Mouse (Mus musculus) regulatory T cell (primary cell): ENCODE measurements around the gene Tas1r3.

Source experiments
- in situ Hi-C: fragments of 300-600 bp; cut with MboI, MseI; formaldehyde crosslinking; loops from one replicate; pipeline ENCODE4 v1.15.1; 2025; ENCODE audit warnings: high pct_unique_total_duplicates

Gene Tas1r3

DNA sequence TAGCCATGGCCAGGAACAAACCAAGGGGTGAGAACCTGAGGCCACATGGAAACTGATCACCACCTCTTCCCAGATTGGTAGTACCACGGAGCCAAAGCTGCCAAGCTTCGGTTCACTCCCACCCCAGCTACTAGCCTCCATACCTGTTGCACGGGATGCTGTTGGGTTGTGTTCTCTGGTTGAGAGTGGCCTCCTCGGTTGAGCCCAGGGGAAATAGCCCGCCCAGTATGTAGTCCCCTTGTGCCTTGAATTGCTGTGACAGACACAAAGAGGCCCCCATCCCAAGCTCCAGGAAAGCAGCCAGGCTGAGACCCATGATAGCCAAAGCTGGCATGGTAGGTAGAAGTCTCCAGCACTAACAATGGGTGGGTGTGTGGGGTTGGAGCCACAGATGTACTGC, at the start of gene Tas1r3:
TSS of gene Tas1r3 (minus strand) at position 362 of the 400 bp plus-strand sequence.
- in situ Hi-C loops, result no loop called here

DNA sequence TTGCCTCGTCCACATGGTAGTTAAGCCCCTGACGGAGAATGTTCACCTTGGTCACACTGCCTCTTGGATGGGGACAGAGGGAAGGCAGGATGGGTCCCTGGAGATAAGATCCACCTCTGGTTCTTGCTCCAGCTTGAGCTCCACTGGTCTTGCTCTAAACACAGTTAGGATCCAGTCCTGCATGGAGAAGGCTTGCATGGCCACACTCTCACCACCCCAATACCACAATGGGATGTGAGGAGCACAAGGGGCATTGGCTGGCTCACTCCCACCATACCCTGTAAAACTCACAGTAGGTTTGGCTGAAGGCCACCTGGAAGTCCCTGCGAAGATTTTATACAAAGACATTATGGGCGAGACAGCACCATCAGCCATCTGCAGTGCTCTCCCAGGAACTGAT, 45.6 kb upstream of the Tas1r3 start:
- in situ Hi-C loops, result no loop called here

DNA sequence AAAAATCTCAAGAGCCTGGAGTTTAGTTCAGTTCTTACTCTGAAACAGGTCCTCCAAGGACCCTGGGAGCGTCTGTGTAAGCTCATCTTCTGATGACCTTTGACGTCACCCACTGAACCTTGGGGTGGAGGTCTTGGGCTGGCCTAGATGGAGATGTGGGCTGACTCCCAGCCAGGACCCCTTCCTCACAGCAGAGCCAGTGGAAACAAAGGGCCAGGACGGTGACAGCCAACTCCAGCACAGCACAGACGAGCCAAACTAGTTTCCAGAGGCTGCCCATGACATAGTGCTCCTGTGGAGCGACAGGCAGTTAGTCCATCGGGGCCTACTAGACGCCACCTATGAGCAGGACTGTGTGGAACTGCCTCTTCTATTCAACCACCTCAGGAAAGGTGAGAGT, 45.1 kb upstream of the Tas1r3 start:
- in situ Hi-C loops, result no loop called here

DNA sequence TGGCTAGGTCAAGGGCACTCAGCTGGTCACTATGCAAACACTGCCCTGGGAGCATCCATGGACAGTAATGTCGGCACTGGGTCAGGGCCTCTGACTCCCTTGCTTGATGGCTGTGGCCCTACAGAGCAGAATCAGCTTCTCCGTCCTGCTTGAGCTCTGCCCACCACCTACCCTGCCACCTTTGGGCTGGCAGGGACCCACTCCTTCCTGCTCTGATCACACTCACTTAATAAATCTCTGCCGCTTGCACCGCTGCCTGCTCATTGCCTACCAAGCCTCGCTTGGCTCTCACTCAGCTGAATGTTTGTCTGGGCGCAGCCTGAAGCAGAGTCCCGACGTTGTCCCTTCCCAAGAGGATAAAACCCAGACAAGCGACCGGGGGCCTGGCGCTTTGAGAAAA, 43.8 kb upstream of the Tas1r3 start:
- in situ Hi-C loops, result no loop called here

DNA sequence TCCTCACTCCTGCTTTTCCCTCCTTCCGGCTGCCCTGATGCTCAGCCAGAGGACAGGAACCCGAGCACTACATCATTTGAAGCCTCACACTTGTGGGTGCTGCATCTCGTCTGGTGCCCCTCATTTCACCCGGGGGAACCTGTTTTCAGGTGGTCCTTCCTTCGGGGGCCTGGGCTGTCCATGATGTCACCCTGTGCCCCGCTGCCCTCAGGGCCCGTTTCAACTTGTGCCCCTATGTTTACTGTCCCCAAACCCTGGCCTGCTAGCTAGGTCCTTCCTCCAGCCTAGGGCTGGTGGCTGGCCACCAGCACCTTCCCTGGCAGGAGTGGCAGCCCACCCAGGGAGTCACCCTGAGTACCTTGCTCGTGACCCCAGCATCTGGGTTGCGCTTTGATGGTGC, 43.0 kb upstream of the Tas1r3 start:
- in situ Hi-C loops, result no loop called here

DNA sequence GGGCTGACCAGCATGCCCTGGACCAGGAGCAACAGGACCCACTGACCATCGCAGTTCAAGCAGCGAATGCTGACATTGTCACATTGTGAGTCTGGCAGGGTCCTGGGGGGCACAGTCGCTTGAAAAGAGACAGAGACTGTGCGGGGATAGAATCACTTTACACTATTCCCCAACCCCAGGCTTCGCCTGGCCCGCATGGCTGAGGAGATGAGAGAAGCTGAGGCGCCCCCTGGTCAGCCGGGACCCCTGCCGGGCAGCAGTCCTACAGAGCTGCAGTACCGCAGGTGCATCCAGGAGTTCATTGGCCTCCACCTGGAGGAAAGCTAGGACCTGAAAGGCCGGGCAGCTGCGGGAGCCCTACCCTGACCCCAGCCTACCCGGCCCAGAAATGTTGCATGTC, 42.5 kb upstream of the Tas1r3 start:
- in situ Hi-C loops, result no loop called here

DNA sequence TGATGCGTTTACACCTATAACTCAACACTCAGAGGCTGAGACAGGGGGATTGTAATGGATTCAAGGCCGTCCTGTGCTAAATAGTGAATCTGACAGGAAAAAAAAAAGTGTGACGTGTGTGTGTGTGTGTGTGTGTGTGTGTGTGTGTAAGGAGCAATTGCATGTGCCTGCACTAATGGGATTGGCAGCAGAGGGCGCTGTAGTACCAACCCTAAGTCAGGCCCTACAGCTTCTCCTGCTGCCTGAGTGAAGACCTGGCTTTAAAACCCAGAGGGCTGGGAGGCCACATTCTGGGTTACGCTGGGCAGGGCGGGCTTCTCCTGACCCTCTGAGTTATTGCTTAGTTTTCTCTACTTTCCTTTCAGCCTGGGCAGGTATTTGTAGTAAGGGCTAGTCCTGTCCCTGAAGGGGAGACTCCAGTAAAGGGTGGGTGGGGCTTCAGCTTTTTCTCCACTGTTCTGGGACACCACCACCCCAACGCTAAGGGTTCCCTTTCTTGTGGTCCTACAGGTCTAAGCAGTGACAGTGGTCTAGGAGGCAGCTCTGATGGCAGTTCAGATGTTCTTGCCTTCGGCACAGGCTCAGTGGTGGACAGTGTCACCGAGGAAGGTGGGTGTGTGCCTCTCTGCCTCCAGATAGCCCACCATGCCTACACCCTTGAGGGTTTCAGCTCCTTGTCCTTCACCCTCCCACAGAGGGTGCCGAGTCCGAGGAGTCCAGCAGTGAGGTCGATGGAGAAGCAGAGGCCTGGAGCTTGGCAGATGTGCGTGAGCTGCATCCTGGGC, 41.3 kb upstream of the Tas1r3 start:
- in situ Hi-C loops, result no loop called here

DNA sequence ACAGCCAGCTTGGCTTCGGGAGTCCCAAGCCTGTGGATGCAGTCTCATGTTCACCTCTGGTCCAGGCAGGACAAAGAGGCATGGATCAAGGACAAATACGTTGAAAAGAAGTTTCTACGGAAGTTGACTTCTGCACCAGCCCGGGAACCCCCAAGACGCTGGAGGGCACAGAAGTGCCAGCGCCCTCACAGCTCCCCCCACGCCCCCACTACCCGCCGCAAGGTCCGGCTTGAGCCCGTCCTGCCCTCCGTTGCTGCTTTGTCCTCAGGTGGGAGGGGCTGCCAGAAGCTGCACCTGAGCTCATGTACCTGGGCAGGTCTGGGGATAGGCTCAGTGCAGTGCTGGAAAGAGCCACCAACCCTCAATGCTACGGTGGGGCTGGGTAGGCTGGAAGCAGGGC, 40.1 kb upstream of the Tas1r3 start:
- in situ Hi-C loops, result no loop called here

DNA sequence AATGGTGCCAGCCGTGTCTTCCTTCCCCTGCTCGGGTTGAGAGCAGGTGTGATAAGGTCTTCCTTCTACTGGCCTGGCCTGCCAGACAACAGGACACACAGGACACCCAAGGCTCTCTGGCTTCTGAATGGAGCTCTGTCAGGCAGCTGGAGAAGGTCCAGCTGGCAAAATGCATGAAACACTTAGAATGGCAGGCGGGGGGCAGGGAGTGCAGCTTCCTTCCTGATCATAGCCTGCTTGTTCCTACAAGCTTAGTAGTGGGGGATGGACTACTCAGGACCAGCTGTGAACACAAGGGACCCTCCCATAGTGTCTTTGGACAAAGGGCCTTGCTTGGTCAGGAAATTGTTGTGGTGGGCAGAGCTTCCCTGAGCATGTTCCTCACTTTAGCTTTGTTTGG, 38.0 kb upstream of the Tas1r3 start:
- in situ Hi-C loops, result no loop called here

DNA sequence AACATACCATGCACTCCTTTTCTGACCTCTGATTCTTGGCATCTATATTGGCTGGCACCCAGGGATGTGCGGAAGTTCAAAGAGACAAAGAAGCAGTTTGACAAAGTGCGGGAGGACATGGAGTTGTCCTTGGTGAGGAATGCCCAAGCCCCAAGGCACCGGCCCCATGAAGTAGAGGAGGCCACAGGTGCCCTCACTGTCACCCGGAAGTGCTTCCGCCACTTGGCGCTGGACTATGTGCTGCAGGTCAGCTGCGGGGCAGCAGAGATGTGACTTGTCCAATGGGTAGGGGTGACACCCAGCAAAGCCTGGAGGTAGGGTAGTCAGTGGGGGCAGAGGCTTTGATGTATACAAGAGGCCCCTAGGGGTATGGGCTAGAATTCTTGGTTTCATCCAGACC, 36.2 kb upstream of the Tas1r3 start:
- in situ Hi-C loops, result no loop called here

DNA sequence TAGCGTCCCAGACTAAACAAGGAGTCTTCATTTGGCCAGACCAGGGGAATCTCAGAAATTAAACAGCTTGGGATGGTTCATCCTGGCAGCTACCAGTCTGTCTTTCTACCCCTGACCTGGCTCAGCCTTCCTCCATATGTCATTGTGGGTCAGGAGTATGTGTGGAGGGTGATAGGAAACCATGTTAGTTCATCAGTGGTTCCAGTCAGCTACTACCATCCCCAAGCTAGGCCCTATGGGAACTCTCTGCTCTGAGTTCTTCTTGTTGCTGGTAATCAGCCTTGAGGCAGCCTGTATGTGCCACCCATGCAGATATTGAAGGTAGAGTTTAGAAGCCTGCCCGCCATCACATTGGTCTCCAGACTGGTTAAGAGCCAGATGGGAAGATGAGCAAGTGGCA, 35.2 kb upstream of the Tas1r3 start:
- in situ Hi-C loops, result no loop called here

DNA sequence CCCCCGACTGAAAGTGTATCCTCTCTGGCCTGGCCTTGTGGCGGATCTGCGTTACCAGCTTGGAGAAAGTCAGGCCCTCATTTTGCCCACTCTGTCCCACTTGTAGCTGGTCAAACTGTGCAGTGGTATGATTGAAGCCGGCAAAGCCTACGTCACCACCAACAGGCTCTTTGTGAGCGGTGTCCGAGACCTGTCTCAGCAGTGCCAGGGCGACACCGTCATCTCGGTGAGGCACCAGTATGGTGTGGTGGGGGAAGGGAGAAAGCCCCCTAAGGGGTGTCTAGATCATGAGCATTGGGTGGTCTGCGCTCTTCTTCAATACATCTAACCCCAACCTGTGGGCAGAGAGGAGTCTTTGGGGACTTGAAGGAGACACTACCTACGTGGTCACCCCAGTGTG, 33.3 kb upstream of the Tas1r3 start:
- in situ Hi-C loops, result no loop called here

DNA sequence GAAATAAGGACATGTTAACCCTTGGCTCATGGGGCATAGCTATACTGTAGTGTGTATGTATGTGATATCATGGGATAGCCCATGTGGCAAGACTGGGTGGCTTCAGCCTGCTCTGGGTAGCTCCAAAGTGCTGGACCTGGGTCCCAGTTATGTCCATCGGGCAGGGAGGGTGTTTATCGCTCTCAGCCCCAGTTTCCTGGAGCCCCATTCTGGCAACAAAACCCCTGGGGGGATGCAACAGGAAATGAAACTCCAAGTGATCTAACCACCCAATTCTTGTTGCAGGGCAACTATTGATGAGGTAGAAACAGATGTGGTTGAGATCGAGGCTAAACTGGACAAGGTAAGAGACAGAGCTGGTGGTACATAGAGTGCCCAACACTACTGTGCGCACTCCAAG, 32.7 kb upstream of the Tas1r3 start:
- in situ Hi-C loops, result no loop called here

DNA sequence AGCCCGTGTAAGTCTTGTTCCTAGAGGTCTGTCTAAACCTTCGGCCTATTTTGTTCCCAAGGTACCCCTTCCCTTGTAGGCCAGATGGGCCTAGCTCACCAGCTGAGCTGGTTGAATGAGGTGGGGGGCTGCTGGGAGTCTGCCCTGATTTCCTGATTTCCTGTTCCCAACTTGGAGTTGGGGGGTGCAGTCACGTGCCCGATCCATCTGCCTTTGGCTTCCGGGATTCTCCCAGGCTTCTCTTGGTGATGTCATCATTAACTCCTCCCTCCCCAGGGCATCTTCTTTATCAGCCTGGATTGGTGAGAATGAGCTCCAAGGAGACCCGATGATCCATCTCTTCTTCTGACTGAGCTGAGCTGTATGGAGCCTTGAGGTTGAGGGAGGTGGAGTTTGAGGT, 32.1 kb upstream of the Tas1r3 start:
- in situ Hi-C loops, result no loop called here

DNA sequence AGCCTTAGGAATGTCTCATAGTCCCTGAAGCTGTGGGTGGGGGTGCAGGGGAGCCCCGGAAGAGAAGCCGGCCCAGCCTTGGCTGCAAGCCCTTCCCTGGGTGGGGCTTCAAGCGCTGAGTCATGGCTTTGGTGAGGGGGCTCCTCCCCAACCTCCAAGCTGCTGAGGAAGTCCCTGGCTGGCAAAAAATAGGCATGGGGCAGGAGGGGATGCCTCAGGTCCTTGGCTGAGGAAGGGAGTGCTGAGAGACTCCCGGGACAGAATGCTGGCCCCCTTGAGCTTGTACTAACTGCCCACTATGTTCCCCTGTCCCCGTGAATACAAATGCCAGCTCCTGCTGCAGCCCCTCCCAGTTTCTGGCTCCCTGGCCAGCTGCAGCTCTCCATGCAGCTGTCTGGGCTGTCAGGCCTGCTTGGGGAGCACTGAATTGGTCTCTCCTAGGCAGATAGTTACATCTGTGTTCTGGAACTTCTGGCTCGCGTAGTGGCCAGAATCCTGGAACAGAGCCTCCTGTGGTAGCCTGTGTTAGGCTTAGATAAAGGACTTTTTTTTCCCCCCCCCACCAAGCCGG, 31.2 kb upstream of the Tas1r3 start:
- in situ Hi-C loops, result loop anchor here (5.0 kb wide), 1 partner anchor 48 kb away; the partner anchor contains the start of gene Ube2j2

DNA sequence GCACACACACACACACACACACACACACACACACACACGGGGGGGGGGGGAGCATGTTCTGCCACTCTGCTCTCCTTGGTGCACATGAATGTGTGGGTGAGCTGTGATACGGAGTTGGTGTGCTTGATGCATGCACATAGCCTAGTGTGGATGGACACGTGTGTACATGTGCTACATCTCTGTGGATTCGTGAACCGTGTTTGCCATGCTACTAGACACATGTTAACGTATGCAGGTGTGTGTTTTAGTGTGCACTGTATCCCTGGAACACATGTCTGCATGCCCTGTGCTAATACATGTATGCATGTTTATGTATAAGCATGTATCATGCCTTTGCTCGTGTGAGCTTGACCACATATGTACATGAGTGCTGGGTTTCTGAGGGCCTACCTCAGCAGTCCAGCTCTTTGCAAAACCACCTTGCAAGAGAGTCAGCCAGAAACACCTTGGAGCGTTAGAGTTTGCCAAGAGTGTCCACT, 30.1 kb upstream of the Tas1r3 start:
- in situ Hi-C loops, result loop anchor here (5.0 kb wide), 1 partner anchor 49 kb away; the partner anchor contains the start of gene Ube2j2

DNA sequence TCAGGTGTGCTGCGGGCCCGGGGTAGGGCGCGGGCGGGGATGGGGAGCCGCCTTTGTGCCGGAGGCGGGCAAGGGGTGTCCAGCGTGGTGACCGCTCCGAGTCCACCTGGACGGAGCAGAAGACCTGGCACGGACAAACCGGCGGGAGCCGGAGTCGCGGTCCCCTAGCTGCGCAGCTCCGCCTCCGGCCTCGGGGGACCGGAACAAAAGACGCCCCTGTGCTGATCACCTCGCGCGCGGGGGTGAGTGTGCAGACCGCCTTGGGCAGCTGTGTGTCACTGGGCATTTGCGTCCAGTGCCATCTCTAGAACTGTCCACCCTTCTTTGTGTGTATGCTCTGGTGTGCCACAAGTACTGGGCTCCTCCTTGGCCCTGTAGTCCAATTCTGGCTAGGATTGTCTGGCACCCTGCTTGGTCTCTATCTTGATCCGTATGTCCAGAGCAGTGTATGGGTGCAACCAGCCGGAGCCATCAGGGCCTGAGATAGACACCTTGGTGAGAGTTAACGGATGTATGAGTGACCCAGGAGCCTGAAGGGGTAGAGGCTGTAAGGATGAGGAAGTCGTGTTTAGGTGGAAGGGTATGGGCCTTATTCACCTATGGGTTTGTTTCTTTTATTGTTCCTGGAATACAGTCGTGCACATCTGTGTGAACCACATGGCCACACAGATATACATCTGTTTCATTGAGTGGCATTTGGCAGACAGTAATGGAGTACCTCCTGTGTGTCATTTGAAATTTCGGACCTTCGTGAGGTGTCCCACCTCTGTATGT, 29.5 kb upstream of the Tas1r3 start:
- in situ Hi-C loops, result loop anchor here (5.0 kb wide), 1 partner anchor 50 kb away; the partner anchor contains the start of gene Ube2j2

DNA sequence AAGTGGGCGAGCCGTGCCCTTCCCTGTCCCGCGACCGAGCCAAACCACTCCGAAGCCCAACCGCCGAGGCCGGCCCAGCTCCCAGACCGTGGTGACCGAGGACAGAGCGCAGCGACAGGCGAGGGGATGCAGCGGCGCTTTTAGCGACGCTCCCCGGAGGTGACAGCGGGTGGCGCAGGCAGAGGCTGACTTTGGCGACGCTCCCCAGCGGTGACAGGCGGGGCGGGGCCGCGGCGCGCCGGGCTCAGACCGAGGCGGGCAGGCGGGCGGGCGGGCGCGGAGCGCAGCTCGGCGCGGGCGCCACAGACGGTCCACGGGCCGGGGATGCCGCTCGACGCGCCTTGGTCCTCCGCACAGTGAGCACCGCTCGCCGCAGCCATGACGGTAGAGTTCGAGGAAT, 28.9 kb upstream of the Tas1r3 start:
- in situ Hi-C loops, result loop anchor here (5.0 kb wide), 1 partner anchor 50 kb away; the partner anchor contains the start of gene Ube2j2

DNA sequence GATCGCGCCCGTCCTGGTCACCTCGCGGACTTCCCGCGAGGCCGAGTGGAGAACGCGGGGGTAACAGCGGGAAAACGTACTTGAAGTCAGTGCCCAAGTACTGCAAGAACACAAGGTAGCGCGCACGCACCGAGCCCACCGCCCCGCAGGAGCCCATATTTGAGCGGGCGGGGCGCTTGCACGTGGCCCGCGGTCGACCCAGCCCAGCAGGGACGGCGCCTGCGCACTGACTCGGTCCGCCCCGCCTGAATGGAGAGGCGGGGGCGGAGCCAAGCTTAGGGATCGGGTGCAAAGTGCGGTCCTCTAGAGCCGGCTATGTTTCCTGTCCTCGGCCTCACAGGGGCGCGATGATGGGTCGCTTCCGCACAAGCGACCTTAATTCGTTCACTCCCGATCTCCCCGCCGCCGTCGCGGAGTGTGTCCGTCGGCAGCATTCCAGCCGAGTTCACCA, 28.4 kb upstream of the Tas1r3 start, which contains the start of the genes Pusl1 and Acap3:
TSS of gene Pusl1 (minus strand) at position 231 of the 451 bp plus-strand sequence.
TSS of gene Acap3 (plus strand) at position 272 of the 451 bp plus-strand sequence.
- in situ Hi-C loops, result loop anchor here (5.0 kb wide), 1 partner anchor 51 kb away; the partner anchor contains the start of gene Ube2j2

DNA sequence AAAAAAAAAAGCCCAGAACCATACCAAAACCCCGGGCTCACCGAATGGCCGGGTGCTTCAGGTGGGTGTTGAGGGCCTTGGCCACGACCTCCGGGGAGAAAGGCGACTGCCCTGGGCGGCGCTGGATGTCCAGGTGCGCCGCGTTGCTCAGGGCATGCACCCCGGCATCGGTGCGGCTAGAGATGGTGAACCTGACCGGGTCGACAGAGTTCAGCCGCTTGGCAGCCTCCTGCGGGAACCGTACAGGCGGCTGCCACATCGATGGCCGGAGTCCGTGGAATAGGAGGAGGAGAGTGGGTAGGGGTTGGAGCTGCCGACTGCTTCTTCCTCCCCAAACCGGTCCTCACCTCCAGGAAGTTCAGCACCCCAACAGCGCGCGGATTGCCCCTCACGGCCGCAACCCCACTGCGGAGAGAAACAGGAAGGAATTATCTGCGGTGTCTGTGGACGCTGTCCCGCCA, 27.9 kb upstream of the Tas1r3 start:
- in situ Hi-C loops, result loop anchor here (5.0 kb wide), 1 partner anchor 51 kb away; the partner anchor contains the start of gene Ube2j2

DNA sequence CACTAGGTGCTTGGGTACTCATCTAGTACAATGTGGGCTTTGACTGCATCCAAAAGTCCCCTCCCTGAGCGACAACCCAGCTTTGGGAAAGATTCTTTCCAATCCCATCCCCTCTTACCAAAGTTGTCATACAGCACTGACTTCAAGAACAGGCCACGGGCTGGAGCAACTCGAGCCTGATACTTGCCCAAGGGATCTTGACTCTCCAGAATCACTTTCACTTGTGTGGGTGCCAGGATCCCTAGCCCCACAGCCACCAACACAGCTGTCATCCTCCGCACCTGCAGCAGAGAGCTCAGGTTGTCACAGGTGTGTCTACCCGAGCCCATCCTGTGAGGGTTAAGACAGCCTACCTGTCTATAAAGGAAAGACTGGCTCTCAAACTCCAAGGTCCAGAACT, 26.2 kb upstream of the Tas1r3 start:
- in situ Hi-C loops, result no loop called here

DNA sequence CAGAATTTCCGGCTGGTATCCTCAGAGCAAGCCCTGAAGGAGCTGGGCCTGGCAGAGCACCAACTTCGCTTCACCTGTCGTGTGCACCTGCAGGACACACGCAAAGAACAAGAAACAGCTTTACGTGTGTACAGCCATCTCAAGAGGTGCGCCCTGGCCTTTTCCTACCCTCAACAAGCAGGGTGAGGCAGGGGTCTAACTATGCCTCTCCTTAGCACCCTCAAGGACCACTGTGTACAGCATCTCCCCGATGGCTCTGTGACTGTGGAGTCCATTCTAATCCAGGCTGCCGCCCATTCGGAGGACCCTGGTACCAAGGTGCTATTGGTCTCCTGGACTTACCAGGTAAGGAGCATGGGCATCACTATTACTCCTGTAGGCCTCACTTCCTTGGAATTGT, 25.0 kb upstream of the Tas1r3 start:
- in situ Hi-C loops, result no loop called here
